Mouse (Mus musculus): ENCODE data around the gene Olfr212. TPM values are rescaled to one million over a fixed set of nuclear protein-coding genes. Genes with fewer than 3 reads are reported as not detected.
"Not testable (repeated sequence)": the region's sequence is repeated elsewhere in the genome, so short reads cannot be mapped to it uniquely, and the experiment has no call there.

Gene Olfr212
- polyA plus RNA-seq, 1 experiment from 2014 or later: not detected

- Histone ChIP-seq H3K4me3 (no peak overlapping the region), H3K27ac (no peak overlapping the region), H3K9ac (no peak overlapping the region), H3K4me1 (no peaks in the 10 kb centered on the region), H3K4me2 (replicated peaks) (no peak overlapping the region), H3K36me3 (no peaks in the 10 kb centered on the region), H3K9me3 (no peaks in the 10 kb centered on the region), H3K27me3 (replicated peaks) (no peaks in the 10 kb centered on the region)
- ATAC-seq (ENCODE audit: low FRiP score, low read depth): no peak
- 88% methylated on average over 2 of the region's 2 CpGs for WGBS
These were observed 36.2 kb downstream of the Olfr212 start for GRCm38 (mm10) chr6:116542500-116542899.

GRCm38 (mm10) chr6:116550841-116551240 is 44.5 kb downstream of the Olfr212 start, which contains the start of gene Gm5580:
Gene Gm5580, plus strand, starts transcription at chr6:116551141.
- H3K4me1 ChIP-seq; H3K4me2 ChIP-seq (replicated peaks); H3K9ac ChIP-seq; H3K27ac ChIP-seq; ATAC-seq (ENCODE audit: low FRiP score, low read depth); H3K27me3 ChIP-seq (replicated peaks); H3K4me3 ChIP-seq; H3K9me3 ChIP-seq; H3K36me3 ChIP-seq: not testable (repeated sequence)
- WGBS: 96% methylated on average over 11 of the region's 11 CpGs

GRCm38 (mm10) chr6:116553935-116554334 is 47.6 kb downstream of the Olfr212 start, which contains the start of gene Olfr214:
Gene Olfr214, plus strand, starts transcription at chr6:116554235.
- no peaks in the 10 kb centered on the region for H3K9me3 ChIP-seq
- no peaks in the 10 kb centered on the region for H3K36me3 ChIP-seq
- H3K27ac ChIP-seq: no peak within 1 kb of the TSS
- no peak within 1 kb of the TSS for H3K9ac ChIP-seq
- no peak within 1 kb of the TSS for H3K4me2 ChIP-seq (replicated peaks)
- no peaks in the 10 kb centered on the region; the same call in 1 of the 2 replicates for H3K27me3 ChIP-seq (replicated peaks)
- H3K4me1 ChIP-seq: no peaks in the 10 kb centered on the region
- no peak within 1 kb of the TSS for H3K4me3 ChIP-seq
- ATAC-seq (ENCODE audit: low FRiP score, low read depth): no peak
- WGBS: 87% methylated on average over 1 of the region's 1 CpGs

GRCm38 (mm10) chr6:116554952-116555351 is 48.6 kb downstream of the Olfr212 start:
- WGBS: 71% methylated on average over 3 of the region's 3 CpGs
- Histone ChIP-seq H3K9ac (no peak overlapping the region), H3K27ac (no peak overlapping the region), H3K4me2 (replicated peaks) (no peak overlapping the region), H3K9me3 (no peaks in the 10 kb centered on the region), H3K27me3 (replicated peaks) (no peaks in the 10 kb centered on the region; the same call in 1 of the 2 replicates), H3K4me3 (no peak overlapping the region), H3K36me3 (no peaks in the 10 kb centered on the region), H3K4me1 (no peaks in the 10 kb centered on the region)
- ATAC-seq (ENCODE audit: low FRiP score, low read depth): no peak

Other genes starting within 250 kb of the Olfr212 start
- 6.5 and 7.1 TPM in 2 replicates for gene Zfand4, start 242.3 kb upstream of the Olfr212 start, polyA plus RNA-seq (2016; fragmentation: Nextera tagmentation; extraction: Ambion mirVana)
- 58.2 and 65.6 TPM in 2 replicates for gene March8, start 168.5 kb upstream of the Olfr212 start, polyA plus RNA-seq (2016; fragmentation: Nextera tagmentation; extraction: Ambion mirVana)
- gene Alox5, start 45.3 kb upstream of the Olfr212 start, polyA plus RNA-seq (2016; fragmentation: Nextera tagmentation; extraction: Ambion mirVana): 0.41 and 0.71 TPM in 2 replicates
- gene Olfr211, start 17.4 kb upstream of the Olfr212 start, polyA plus RNA-seq (2016; fragmentation: Nextera tagmentation; extraction: Ambion mirVana): not detected in 2 replicates
- gene Olfr213, start 31.9 kb downstream of the Olfr212 start, polyA plus RNA-seq (2016; fragmentation: Nextera tagmentation; extraction: Ambion mirVana): not detected in 2 replicates
- gene Gm5580, start 44.6 kb downstream of the Olfr212 start, polyA plus RNA-seq (2016; fragmentation: Nextera tagmentation; extraction: Ambion mirVana): 0.20 and 0.45 TPM in 2 replicates
- not detected in 2 replicates for gene Olfr214, start 47.7 kb downstream of the Olfr212 start, polyA plus RNA-seq (2016; fragmentation: Nextera tagmentation; extraction: Ambion mirVana)
- gene Olfr215, start 77.7 kb downstream of the Olfr212 start, polyA plus RNA-seq (2016; fragmentation: Nextera tagmentation; extraction: Ambion mirVana): not detected in 2 replicates
- 236 and 240 TPM in 2 replicates for gene Zfp422, start 122.5 kb downstream of the Olfr212 start, polyA plus RNA-seq (2016; fragmentation: Nextera tagmentation; extraction: Ambion mirVana)
- gene Depp1, start 144.1 kb downstream of the Olfr212 start, polyA plus RNA-seq (2016; fragmentation: Nextera tagmentation; extraction: Ambion mirVana): 12.3 and 14.6 TPM in 2 replicates
- 34.1 and 38.3 TPM in 2 replicates for gene Rassf4, start 167.4 kb downstream of the Olfr212 start, polyA plus RNA-seq (2016; fragmentation: Nextera tagmentation; extraction: Ambion mirVana)
- gene Tmem72, start 210.4 kb downstream of the Olfr212 start, polyA plus RNA-seq (2016; fragmentation: Nextera tagmentation; extraction: Ambion mirVana): 0.09 and 0.10 TPM in 2 replicates

All from neural tube, embryonic 12.5 days (tissue).